Mouse (Mus musculus): ENCODE data around the gene Mx1. TPM values are rescaled to one million over a fixed set of nuclear protein-coding genes. Genes with fewer than 3 reads are reported as not detected.

The Mx1 gene
- total and polyA plus RNA-seq, 3 experiments: 0.27 to 0.42 TPM; not detected in 1

DNA sequence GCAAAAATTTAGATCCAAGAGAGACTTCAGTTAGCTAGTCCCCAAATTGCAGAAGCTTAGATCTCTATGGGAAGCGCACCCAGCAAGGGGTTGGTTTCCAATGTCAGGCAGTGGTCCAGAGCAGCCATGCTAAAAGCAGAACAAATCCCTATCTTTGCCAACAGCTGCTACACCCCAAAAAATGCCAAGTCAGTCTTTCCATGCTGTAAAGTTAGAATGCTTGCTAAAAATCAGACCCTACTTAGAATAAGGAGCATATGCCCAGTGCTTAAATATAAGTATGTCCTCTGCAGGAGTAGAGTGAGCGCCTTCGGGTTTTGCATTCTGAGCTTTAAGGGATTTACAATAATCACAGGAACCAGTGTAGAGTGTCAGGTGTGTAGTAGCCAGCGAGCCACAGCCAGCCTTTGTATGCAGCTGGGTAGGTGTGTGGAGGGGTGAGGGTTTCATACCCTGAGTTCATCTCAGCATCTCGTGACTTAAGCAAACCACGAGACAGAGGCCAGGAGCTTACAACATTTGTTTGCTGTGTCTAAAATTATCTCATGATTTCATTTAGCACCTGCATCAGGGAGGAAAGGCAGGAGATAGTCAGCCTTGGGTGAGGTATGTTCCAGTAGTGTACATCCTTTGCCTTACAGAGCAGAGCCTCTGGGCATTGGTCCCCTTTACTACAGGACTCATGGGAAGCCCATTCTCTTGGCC lies 43.8 kb downstream of the Mx1 start:
- peaks cover 7 to 15% of the 10 kb centered on the region in 2 experiments for H3K4me1 ChIP-seq (ENCODE audit: control insufficient read depth in 1 of 2, insufficient read depth in 2 of 2, low read length in 2 of 2)
- H3K4me3 ChIP-seq (ENCODE audit: control insufficient read depth in 1 of 2, insufficient read depth in 1 of 2, low read depth in 2 of 2, low read length in 2 of 2): no peak overlapping the region
- H3K27me3 ChIP-seq (ENCODE audit: control insufficient read depth in 1 of 2, insufficient read depth in 2 of 2, low read length in 2 of 2): no peaks in the 10 kb centered on the region
- no peak overlapping the region for H3K27ac ChIP-seq (ENCODE audit: control insufficient read depth, low read depth, low read length)
- H3K79me2 ChIP-seq (ENCODE audit: control insufficient read depth, insufficient read depth, low read length, poor library complexity): no peaks in the 10 kb centered on the region
- H3K36me3 ChIP-seq (ENCODE audit: control insufficient read depth in 1 of 2, insufficient read depth in 2 of 2, low read length in 2 of 2): peaks cover 0 to 14% of the 10 kb centered on the region in 2 experiments; a peak in 2 of 4 replicates
- no peak for TF ChIP-seq ZMIZ1 (IDR thresholded peaks at IDR 0.05; ENCODE audit: low read depth, low read length)
- no peak for TF ChIP-seq POLR2AphosphoS5 (IDR thresholded peaks at IDR 0.05; ENCODE audit: borderline replicate concordance, low read depth, low read length)
- TF ChIP-seq MYC (IDR thresholded peaks at IDR 0.05; ENCODE audit: low read depth, low read length): no peak
- TF ChIP-seq MEF2A (IDR thresholded peaks at IDR 0.05; ENCODE audit: extremely low read depth, insufficient replicate concordance, low read depth, low read length, poor library complexity, severe bottlenecking): no peak
- no peak for TF ChIP-seq MAX (IDR thresholded peaks at IDR 0.05; ENCODE audit: low read length)
- no peak for TF ChIP-seq USF2 (IDR thresholded peaks at IDR 0.05; ENCODE audit: borderline replicate concordance in 1 of 2, insufficient read depth in 1 of 2, low read depth in 1 of 2, low read length in 2 of 2)
- TF ChIP-seq BHLHE40 (IDR thresholded peaks at IDR 0.05; ENCODE audit: borderline replicate concordance, low read depth, low read length): no peak
- TF ChIP-seq SIN3A (IDR thresholded peaks at IDR 0.05; ENCODE audit: low read length): no peak
- no peak for TF ChIP-seq JUND (IDR thresholded peaks at IDR 0.05; ENCODE audit: low read depth, low read length)
- no peak for TF ChIP-seq ZKSCAN1 (IDR thresholded peaks at IDR 0.05; ENCODE audit: low read depth, low read length)
- TF ChIP-seq CTCF (IDR thresholded peaks at IDR 0.05 in 2 of 3, conservative IDR thresholded peaks at IDR 0.05 in 1 of 3; ENCODE audit: control insufficient read depth in 1 of 3, insufficient read depth in 1 of 3, low read depth in 2 of 3, low read length in 3 of 3, poor library complexity in 1 of 3, severe bottlenecking in 1 of 3): no peak
- no peak for TF ChIP-seq MYB (IDR thresholded peaks at IDR 0.05; ENCODE audit: low read depth, low read length)
- peak; percentile 63 for TF ChIP-seq TAL1 (IDR thresholded peaks at IDR 0.05; ENCODE audit: low read length)
- TF ChIP-seq SMC3 (IDR thresholded peaks at IDR 0.05; ENCODE audit: low read depth, low read length): no peak
- peak; percentile 28; the same call in 1 of the 2 replicates for TF ChIP-seq TCF12 (IDR thresholded peaks at IDR 0.05; ENCODE audit: low read depth, low read length)
- TF ChIP-seq MAFK (IDR thresholded peaks at IDR 0.05; ENCODE audit: borderline replicate concordance, low read depth, low read length): peak; percentile 61; the same call in 1 of the 2 replicates
- no peak for TF ChIP-seq GABPA (IDR thresholded peaks at IDR 0.05; ENCODE audit: low read depth, low read length)
- no peak for TF ChIP-seq POLR2AphosphoS2 (IDR thresholded peaks at IDR 0.05; ENCODE audit: low read length)
- no peak for TF ChIP-seq RCOR1 (IDR thresholded peaks at IDR 0.05; ENCODE audit: low read depth, low read length)
- peak; percentile 36 to 44 for TF ChIP-seq EP300 (IDR thresholded peaks at IDR 0.05; ENCODE audit: low read depth in 1 of 2, low read length in 2 of 2)
- TF ChIP-seq E2F4 (IDR thresholded peaks at IDR 0.05; ENCODE audit: borderline replicate concordance, low read depth, low read length): no peak
- no peak for TF ChIP-seq KAT2A (conservative IDR thresholded peaks at IDR 0.05; ENCODE audit: low read depth, low read length)
- TF ChIP-seq ZC3H11A (IDR thresholded peaks at IDR 0.05; ENCODE audit: low read depth, low read length): no peak
- TF ChIP-seq NELFE (IDR thresholded peaks at IDR 0.05; ENCODE audit: low read depth, low read length): no peak
- peak; percentile 64 for TF ChIP-seq ETS1 (IDR thresholded peaks at IDR 0.05; ENCODE audit: low read depth, low read length)
- TF ChIP-seq MAZ (IDR thresholded peaks at IDR 0.05; ENCODE audit: low read depth, low read length): no peak
- TF ChIP-seq CHD2 (IDR thresholded peaks at IDR 0.05; ENCODE audit: low read length): no peak
- no peak for TF ChIP-seq UBTF (IDR thresholded peaks at IDR 0.05; ENCODE audit: borderline replicate concordance, insufficient read depth, low read depth, low read length)
- no peak overlapping the region for H3K9ac ChIP-seq (ENCODE audit: control insufficient read depth, low read depth, low read length, poor library complexity, severe bottlenecking)
- peak; percentile 65 for DNase-seq (ENCODE audit: low read depth, low spot score)
- no peaks in the 10 kb centered on the region for H3K9me3 ChIP-seq (replicated peaks; ENCODE audit: insufficient read depth, low read length)
